8 mouse cellular contexts compared by ENCODE assay signal in genomic region chr6:65671451-65671850, GRCm38 (mm10). TPM values are rescaled to one million over a fixed set of nuclear protein-coding genes. Genes with fewer than 3 reads are reported as not detected.
DNase-seq lines count a peak whose midpoint lies in the region; ATAC-seq lines count a peak whose summit lies in the region.

Gene Ndnf (plus strand): TSS chr6:65671590.

- no peaks in the 10 kb centered on the region for H3K36me3 ChIP-seq in intestine, embryonic 15.5 days
- H3K36me3 ChIP-seq in limb, embryonic 10.5 days: no peaks in the 10 kb centered on the region
- no peaks in the 10 kb centered on the region for H3K36me3 ChIP-seq in midbrain, embryonic 10.5 days

- H3K4me1 ChIP-seq in intestine, embryonic 15.5 days (replicated peaks): peaks cover 9% of the 10 kb centered on the region; the same call in 1 of the 2 replicates
- H3K4me1 ChIP-seq in limb, embryonic 10.5 days: peaks cover 36% of the 10 kb centered on the region
- peaks cover 40% of the 10 kb centered on the region for H3K4me1 ChIP-seq in midbrain, embryonic 10.5 days

- peak within 1 kb of the TSS; percentile 49 for H3K4me3 ChIP-seq in intestine, embryonic 15.5 days (replicated peaks)
- H3K4me3 ChIP-seq in limb, embryonic 10.5 days: peak within 1 kb of the TSS; percentile 62
- peak within 1 kb of the TSS; percentile 82 for H3K4me3 ChIP-seq in midbrain, embryonic 10.5 days

- peak within 1 kb of the TSS; percentile 43 for H3K9ac ChIP-seq in intestine, embryonic 15.5 days

- WGBS in intestine, embryonic 15.5 days: under 1% methylated on average over 37 of the region's 45 CpGs
- 0% methylated on average over 25 of the region's 45 CpGs for WGBS in limb, embryonic 10.5 days
- under 1% methylated on average over 31 of the region's 45 CpGs for WGBS in midbrain, embryonic 10.5 days

- DNase-seq in adrenal gland, adult 2 months: peak; percentile 89
- peak; percentile 91 for DNase-seq in embryo, embryonic 10 days (ENCODE audit: low spot score)
- DNase-seq in gastrocnemius, postnatal 4 days (ENCODE audit: low spot score in 2 of 2): peak; percentile 43 to 66
- DNase-seq in limb, embryonic 10.5 days (ENCODE audit: low spot score): peak; percentile 86
- DNase-seq in midbrain, embryonic 10.5 days (ENCODE audit: low spot score): peak; percentile 90
- peak; percentile 50 for DNase-seq in right cerebral cortex, postnatal 4 days
- DNase-seq in yolk sac, embryonic 10.5 days (ENCODE audit: low spot score): peak; percentile 68

- H3K9me3 ChIP-seq in intestine, embryonic 15.5 days: no peaks in the 10 kb centered on the region
- no peaks in the 10 kb centered on the region for H3K9me3 ChIP-seq in limb, embryonic 10.5 days (replicated peaks)
- no peaks in the 10 kb centered on the region for H3K9me3 ChIP-seq in midbrain, embryonic 10.5 days (replicated peaks)

- H3K27me3 ChIP-seq in intestine, embryonic 15.5 days (replicated peaks): peaks cover 13% of the 10 kb centered on the region
- peaks cover 39% of the 10 kb centered on the region for H3K27me3 ChIP-seq in limb, embryonic 10.5 days (ENCODE audit: low read depth, poor library complexity, severe bottlenecking)
- peaks cover 17% of the 10 kb centered on the region for H3K27me3 ChIP-seq in midbrain, embryonic 10.5 days (ENCODE audit: low read depth, poor library complexity, severe bottlenecking)

- H3K4me2 ChIP-seq in intestine, embryonic 15.5 days (replicated peaks): peak within 1 kb of the TSS; percentile 89

- peak; percentile 91 for ATAC-seq in intestine, embryonic 15.5 days

- no peak within 1 kb of the TSS for H3K27ac ChIP-seq in intestine, embryonic 15.5 days
- H3K27ac ChIP-seq in limb, embryonic 10.5 days: peak within 1 kb of the TSS; percentile 80
- peak within 1 kb of the TSS; percentile 91 for H3K27ac ChIP-seq in midbrain, embryonic 10.5 days (replicated peaks)

RNA-seq across cellular contexts. Expression of gene Ndnf, which starts in this region (rescaled TPM):
- 1 to 10 TPM; 1.4 to 2.5 TPM for total RNA-seq in adrenal gland, adult 2 months (2021)
- 0.23 and 0.44 TPM in 2 replicates for polyA plus RNA-seq in adrenal gland, adult 2 months (2012; rRNA removed)
- 1 to 10 TPM; 2.5 to 2.8 TPM for total RNA-seq in gastrocnemius, postnatal 4 days (2021)
- polyA plus RNA-seq in intestine, embryonic 15.5 days (2015; fragmentation: Nextera tagmentation; extraction: Ambion mirVana): 1.5 and 1.7 TPM in 2 replicates
- 3.6 and 4.4 TPM in 2 replicates for polyA plus RNA-seq in limb, embryonic 10.5 days (2016; fragmentation: Nextera tagmentation; extraction: Ambion mirVana)
- polyA plus RNA-seq in midbrain, embryonic 10.5 days (2016; fragmentation: Nextera tagmentation; extraction: Ambion mirVana): 14.3 and 17.5 TPM in 2 replicates
